Mouse (Mus musculus): ENCODE results near the gene Bicdl1.

Bicdl1 gene

GRCm38 (mm10) chr5:115726581-115726980, 4.8 kb downstream of the Bicdl1 start:
- DNase-seq (ENCODE audit: low read depth in 1 of 2, low spot score in 2 of 2): no peak

DNA sequence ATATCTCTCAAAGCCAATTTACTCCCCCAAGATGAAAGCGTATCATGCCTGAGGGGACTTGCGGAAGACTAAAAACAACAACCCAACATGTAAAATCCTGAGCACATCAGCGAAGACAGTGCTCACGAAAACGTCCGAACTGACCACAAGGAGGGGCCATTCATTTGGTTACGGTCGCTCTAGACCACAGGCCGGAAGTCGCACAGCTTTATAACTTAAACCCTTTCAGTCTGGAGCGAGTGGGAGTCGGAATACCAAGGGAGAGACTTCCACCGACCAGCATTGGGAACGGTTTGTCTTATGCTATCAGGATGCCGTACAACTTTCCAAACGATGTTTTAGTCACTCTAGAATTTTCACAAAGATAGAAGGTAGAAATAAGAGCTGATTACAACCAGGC, 5.4 kb downstream of the Bicdl1 start:
- no peak for DNase-seq (ENCODE audit: low read depth in 1 of 2, low spot score in 2 of 2)

DNA sequence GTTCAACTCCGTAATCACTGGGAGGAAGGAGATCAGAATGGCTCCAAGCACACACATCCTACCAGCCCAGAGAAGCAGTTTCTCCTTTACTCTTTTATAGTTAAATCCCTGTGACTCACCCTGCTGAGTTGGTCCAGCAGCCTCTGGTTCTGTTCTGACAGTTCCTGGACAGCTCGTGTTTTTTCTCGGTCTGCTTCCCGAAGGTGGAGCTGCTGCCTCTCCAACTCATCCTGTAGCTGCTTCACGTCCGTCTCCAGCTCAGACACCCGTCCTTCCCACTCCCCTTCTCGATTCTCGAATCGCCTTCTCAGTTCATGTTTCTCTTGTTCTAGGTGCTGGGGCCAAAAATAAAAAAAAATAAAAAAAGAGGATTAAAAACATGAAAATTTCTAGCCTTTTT, 7.0 kb downstream of the Bicdl1 start:
- no peak for DNase-seq (ENCODE audit: low read depth in 1 of 2, low spot score in 2 of 2)

DNA sequence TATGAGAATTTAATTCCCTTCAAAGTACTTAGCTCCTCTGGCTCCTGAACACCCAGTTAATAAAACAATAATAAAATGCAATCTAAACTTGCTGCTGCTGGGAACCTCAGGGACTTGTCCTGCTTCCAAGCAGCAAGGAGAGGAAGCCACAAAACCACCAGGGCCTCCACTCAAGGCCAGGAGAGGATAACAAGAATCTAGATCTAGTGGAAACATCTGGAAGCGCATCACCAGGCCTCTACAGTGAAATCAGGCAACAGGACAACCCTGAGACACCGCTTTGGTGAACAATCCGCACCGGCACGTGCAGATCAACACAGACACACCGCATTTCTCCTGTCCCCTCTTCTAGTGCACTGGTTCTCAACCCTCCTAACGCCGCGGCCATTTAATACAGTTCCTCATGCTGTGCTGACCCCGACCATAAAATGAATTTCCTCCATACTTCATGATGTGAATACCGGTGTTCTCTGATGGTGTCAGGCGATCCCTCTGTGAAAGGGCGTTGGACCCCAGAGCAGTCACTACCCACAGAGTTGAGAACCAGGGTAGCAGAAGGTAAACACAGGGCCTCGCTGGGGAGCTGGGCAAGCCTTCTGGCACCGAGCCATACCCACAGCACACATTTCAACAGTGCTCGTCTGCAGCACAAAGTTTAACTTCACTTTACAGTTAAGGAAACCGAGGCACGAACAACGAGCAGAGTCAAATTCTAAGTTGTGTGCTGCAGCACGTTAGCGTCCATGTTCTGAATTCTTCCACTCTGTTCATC, 9.0 kb downstream of the Bicdl1 start:
- DNase-seq (ENCODE audit: low read depth in 1 of 2, low spot score in 2 of 2): no peak

- no peak for DNase-seq (ENCODE audit: low read depth in 1 of 2, low spot score in 2 of 2)
These were observed 10.7 kb downstream of the Bicdl1 start for GRCm38 (mm10) chr5:115720761-115721160.

DNA sequence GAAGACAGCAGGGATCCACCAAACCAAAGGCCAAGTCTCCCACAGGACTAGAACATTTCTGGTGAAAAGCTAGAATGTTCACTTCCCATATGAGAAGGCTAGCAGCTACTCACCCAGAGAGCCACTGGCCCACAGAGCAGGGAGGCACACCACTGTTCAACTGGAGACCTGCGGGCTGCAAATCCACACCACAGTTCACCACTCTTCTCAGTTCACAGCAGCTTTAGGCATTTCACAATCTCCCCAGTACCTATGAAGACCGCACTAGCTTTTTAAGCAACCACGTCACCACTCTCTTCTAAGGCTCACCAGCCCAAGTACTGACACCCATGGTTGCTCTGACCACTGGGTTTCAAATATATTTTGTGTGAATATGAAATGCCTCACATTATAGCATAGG, 13.7 kb downstream of the Bicdl1 start:
- DNase-seq (ENCODE audit: low read depth in 1 of 2, low spot score in 2 of 2): no peak

- DNase-seq (ENCODE audit: low read depth in 1 of 2, low spot score in 2 of 2): no peak
These were observed 14.3 kb downstream of the Bicdl1 start for GRCm38 (mm10) chr5:115717106-115717505.

GRCm38 (mm10) chr5:115716426-115716825, 15.0 kb downstream of the Bicdl1 start:
- DNase-seq (ENCODE audit: low read depth in 1 of 2, low spot score in 2 of 2): no peak

DNA sequence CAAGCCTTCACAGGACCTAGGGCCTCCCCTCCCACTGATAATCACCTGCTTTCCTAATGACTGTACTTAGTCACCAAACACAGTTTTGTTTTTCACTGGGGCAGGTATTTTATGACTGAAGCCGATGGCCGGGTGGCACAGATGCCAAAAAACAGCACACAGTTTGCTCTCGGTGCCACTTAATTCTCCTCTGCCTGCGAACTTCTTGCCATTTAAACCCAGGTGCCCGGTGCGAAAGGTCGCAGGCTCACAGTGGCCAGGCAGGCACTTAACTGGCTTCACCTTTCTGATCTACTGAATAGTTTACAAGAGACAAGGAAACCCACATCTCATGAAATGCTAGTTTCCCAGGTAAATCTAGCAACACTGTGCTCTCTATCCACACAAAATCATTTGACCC, 16.7 kb downstream of the Bicdl1 start:
- no peak for DNase-seq (ENCODE audit: low read depth in 1 of 2, low spot score in 2 of 2)

- DNase-seq (ENCODE audit: low read depth in 1 of 2, low spot score in 2 of 2): no peak
These were observed 18.9 kb downstream of the Bicdl1 start for GRCm38 (mm10) chr5:115712487-115712886.

DNA sequence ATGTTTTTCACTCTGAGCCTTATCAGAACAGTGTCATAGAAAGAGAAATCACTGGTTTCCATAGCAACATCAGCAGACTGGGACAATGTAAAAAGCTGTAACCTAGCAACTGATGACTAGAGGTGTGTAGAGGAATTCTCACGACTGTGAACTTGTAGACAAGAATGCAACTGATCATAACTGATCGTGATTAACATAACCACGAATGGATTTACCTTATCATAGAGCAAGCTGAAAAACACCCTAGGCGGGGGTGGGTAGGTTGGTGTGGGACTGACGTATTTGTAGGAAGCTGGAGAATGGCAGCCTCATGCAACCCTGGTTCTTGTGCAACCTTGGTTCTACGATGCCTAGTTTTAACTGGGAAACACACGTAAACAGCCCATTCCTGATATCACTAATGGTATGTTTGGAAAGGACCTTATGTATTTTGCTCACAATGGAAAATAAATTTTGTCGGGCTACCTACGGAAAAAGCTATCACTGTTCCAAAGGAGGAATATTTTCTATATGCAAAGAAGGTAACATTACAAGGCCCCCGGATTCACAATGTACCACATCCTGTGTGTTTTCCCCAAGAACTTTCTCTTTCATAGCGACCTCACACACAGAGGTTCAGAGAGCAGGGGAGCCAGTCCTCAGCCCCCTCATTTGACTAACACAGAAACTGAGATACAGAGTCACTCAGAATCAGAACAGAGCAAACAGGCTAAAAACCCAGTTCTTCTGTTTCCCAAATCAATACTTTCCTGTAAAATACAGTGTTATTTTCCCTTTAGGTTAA, 19.6 kb downstream of the Bicdl1 start:
- no peak for DNase-seq (ENCODE audit: low read depth in 1 of 2, low spot score in 2 of 2)

DNA sequence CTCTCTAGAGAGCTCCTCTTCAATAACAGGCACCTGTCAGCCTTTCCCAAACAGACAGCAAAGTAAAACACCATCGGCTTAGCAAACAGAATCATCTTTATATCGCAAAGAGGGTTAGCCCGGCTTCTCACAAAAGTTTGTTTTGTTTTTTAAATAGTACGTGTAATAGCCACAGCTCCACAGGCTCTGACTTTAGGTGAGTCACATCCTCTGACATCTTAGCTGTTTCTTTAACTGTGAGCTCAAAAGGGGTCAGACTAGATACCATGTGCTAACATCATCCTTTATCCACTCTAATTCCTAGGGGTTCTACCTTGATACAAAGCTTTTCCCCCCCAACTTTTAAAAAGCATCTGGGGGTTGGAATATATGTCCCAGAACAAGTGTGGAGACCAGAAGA, 21.2 kb downstream of the Bicdl1 start:
- DNase-seq (ENCODE audit: low read depth in 1 of 2, low spot score in 2 of 2): no peak

GRCm38 (mm10) chr5:115708930-115709329, 22.5 kb downstream of the Bicdl1 start:
- no peak for DNase-seq (ENCODE audit: low read depth in 1 of 2, low spot score in 2 of 2)

- no peak for DNase-seq (ENCODE audit: low read depth in 1 of 2, low spot score in 2 of 2)
These were observed 29.4 kb downstream of the Bicdl1 start for GRCm38 (mm10) chr5:115701981-115702380.

GRCm38 (mm10) chr5:115701215-115701614, 30.2 kb downstream of the Bicdl1 start:
- no peak for DNase-seq (ENCODE audit: low read depth in 1 of 2, low spot score in 2 of 2)

- no peak for DNase-seq (ENCODE audit: low read depth in 1 of 2, low spot score in 2 of 2)
These were observed 34.6 kb downstream of the Bicdl1 start for GRCm38 (mm10) chr5:115696811-115697210.

DNA sequence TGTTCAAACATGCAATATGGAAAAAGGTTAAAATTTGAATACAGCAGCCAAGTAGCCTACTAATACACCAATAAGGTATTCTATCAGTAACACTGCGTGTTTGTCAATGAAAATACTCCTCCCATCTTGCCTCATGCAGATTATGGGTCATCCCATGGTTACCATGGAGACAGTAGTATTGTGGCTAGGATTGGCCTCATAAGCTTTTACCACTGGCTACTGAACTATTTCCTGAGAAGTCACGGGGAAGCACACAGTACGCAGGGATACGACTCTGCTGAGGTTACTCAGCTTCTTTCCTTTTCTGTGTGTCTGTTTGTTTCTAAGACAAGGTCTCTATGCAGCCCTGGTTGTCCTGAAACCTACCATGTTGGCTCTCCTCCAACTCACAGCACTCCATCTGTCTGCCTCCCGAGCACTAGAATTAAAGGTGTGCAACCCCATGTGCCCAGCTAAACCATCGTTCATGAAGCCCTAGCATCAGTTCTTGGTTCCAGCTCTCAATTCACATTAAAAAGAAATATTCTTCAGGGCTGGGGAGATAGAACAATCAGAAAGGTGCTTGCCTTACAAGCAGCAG, 36.1 kb downstream of the Bicdl1 start:
- DNase-seq (ENCODE audit: low read depth in 1 of 2, low spot score in 2 of 2): no peak

- DNase-seq (ENCODE audit: low read depth in 1 of 2, low spot score in 2 of 2): no peak
These were observed 38.1 kb downstream of the Bicdl1 start for GRCm38 (mm10) chr5:115693271-115693670.

- DNase-seq (ENCODE audit: low read depth in 1 of 2, low spot score in 2 of 2): no peak
These were observed 44.7 kb downstream of the Bicdl1 start for GRCm38 (mm10) chr5:115686716-115687115.

DNA sequence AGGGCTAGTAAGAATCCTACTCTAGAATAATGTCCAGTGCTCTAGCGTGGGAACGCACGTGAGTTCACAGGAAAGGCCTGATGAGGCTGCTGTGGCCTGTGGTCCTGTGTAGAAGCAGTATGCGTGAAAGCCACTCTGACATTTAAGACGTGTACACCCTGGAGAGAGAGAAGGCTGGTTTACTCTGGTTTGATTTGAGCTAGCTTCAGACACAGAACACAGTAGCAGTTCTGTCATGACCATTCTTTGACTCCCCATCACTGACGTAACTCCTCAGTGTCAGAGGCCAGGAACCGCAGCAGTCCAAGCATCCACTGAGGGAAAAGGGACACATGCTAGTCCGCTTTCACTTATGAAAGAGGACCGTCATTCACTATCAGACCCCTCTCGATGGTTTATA, 46.3 kb downstream of the Bicdl1 start:
- no peak for DNase-seq (ENCODE audit: low read depth in 1 of 2, low spot score in 2 of 2)

GRCm38 (mm10) chr5:115671846-115672245, 59.6 kb downstream of the Bicdl1 start:
- DNase-seq (ENCODE audit: low read depth in 1 of 2, low spot score in 2 of 2): no peak

DNA sequence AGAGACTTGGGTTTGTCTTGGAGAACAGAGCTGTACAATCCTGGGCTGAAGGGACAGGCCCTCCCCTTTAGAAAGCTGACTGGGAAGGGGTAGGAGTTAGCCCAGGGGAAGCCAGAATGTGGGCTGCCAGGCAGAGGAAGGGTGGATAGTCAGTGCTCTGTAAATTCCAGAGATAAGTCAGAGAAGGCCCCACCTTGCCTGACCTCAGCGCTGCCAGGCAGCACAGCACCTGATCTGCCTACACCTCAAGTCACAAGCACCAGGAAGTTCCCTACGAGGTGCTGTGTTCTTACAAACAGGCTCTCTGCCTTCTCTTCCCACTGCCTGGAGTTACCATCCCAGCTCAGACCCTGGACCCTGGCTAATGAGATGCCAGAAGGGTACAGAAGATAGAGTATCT, 61.0 kb downstream of the Bicdl1 start:
- DNase-seq (ENCODE audit: low read depth in 1 of 2, low spot score in 2 of 2): no peak
